26 mouse cellular contexts compared by ENCODE assay signal in genomic region chr5:90684994-90685393, GRCm38 (mm10). TPM values are rescaled to one million over a fixed set of nuclear protein-coding genes. Genes with fewer than 3 reads are reported as not detected.
DNase-seq lines count a peak whose midpoint lies in the region; ATAC-seq lines count a peak whose summit lies in the region.
"Had no signal": no experiment of that assay in that cellular context is flagged by ENCODE, and none has a peak within 500 bp of the region (broad histone marks: within the 10 kb centered on the region; RNA-seq: fewer than 3 reads in every experiment).

No protein-coding gene starts in this region.

- H3K9ac ChIP-seq in embryonic facial prominence, embryonic 14.5 days (ENCODE audit: low read depth, low read length), result no peak overlapping the region
- H3K9ac ChIP-seq: embryonic facial prominence, embryonic 13.5 days; forebrain, embryonic 12.5 days had no signal

- no peaks in the 10 kb centered on the region for H3K9me3 ChIP-seq in embryonic facial prominence, embryonic 14.5 days (ENCODE audit: control insufficient read depth, low read length)
- 0 out of 2 replicates have a peak, but pooled peaks cover 2% of the 10 kb centered on the region for H3K9me3 ChIP-seq in embryonic facial prominence, embryonic 10.5 days
- H3K9me3 ChIP-seq: forebrain, embryonic 10.5 days; forebrain, embryonic 12.5 days; G1E had no signal

- H3K27me3 ChIP-seq in embryonic facial prominence, embryonic 14.5 days (replicated peaks; ENCODE audit: control insufficient read depth, insufficient read depth, low read length), result no peaks in the 10 kb centered on the region
- no peaks in the 10 kb centered on the region for H3K27me3 ChIP-seq in embryonic facial prominence, embryonic 10.5 days (replicated peaks; ENCODE audit: low read depth, poor library complexity, severe bottlenecking)
- H3K27me3 ChIP-seq: CH12.LX; embryonic facial prominence, embryonic 13.5 days; forebrain, embryonic 12.5 days; Patski had no signal

- WGBS in embryonic facial prominence, embryonic 14.5 days, result 33% methylated on average over 4 of the region's 4 CpGs
- 43% methylated on average over 4 of the region's 4 CpGs for WGBS in embryonic facial prominence, embryonic 10.5 days

- H3K4me3 ChIP-seq in embryonic facial prominence, embryonic 14.5 days (ENCODE audit: low read depth, low read length), result no peak overlapping the region
- H3K4me3 ChIP-seq in embryonic facial prominence, embryonic 10.5 days, result no peak overlapping the region
- H3K4me3 ChIP-seq: embryonic facial prominence, embryonic 13.5 days; erythroblast, embryonic 14.5 days; forebrain, embryonic 10.5 days; forebrain, embryonic 12.5 days had no signal

- no peak overlapping the region for H3K27ac ChIP-seq in embryonic facial prominence, embryonic 14.5 days (replicated peaks; ENCODE audit: low read depth, low read length)
- no peak overlapping the region for H3K27ac ChIP-seq in embryonic facial prominence, embryonic 10.5 days (replicated peaks)
- H3K27ac ChIP-seq: embryonic facial prominence, embryonic 13.5 days; forebrain, embryonic 10.5 days; forebrain, embryonic 12.5 days had no signal

- H3K36me3 ChIP-seq in embryonic facial prominence, embryonic 14.5 days (ENCODE audit: control insufficient read depth, insufficient read depth, low read length), result no peaks in the 10 kb centered on the region
- no peaks in the 10 kb centered on the region for H3K36me3 ChIP-seq in embryonic facial prominence, embryonic 10.5 days (replicated peaks)
- H3K36me3 ChIP-seq: embryonic facial prominence, embryonic 13.5 days; forebrain, embryonic 10.5 days; forebrain, embryonic 12.5 days; G1E had no signal

- no peak overlapping the region for H3K4me2 ChIP-seq in embryonic facial prominence, embryonic 14.5 days (ENCODE audit: low read depth, low read length)
- H3K4me2 ChIP-seq: embryonic facial prominence, embryonic 13.5 days; forebrain, embryonic 12.5 days had no signal

- ATAC-seq in embryonic facial prominence, embryonic 14.5 days (ENCODE audit: low read depth), result peak; percentile 79; the same call in 1 of the 2 replicates
- ATAC-seq: activated CD4-positive, CD25-positive, alpha-beta regulatory T cell, adult 4 months; CD4-positive, CD25-positive, alpha-beta regulatory T cell, adult 4 months; forebrain, embryonic 14.5 days; forebrain, embryonic 16.5 days; Patski had no signal

- peak; percentile 31 to 51 for DNase-seq in cerebellum, postnatal 10 days
- DNase-seq in cerebellum, adult 8-10 months, result no peak
- DNase-seq in embryonic facial prominence, embryonic 14.5 days (ENCODE audit: low spot score), result peak; percentile 29
- DNase-seq in embryonic facial prominence, embryonic 10.5 days (ENCODE audit: low spot score), result no peak
- peak; percentile 7 for DNase-seq in kidney, adult 9 months
- DNase-seq in kidney, postnatal 4 days, result no peak
- peak; percentile 65 for DNase-seq in retina, postnatal 1 day
- DNase-seq in gastrocnemius, postnatal 10 days, result no peak
- DNase-seq: adrenal gland, adult 8-10 months; adrenal gland, postnatal 14 days; adrenal gland, postnatal 36 days; B cell, adult 2 months; cerebellum, adult 11-12 months; cerebellum, adult 9-10 months; cerebellum, postnatal 25 days had no signal

- no peaks in the 10 kb centered on the region for H3K4me1 ChIP-seq in embryonic facial prominence, embryonic 14.5 days (ENCODE audit: control insufficient read depth, insufficient read depth, low read length)
- peaks cover 5% of the 10 kb centered on the region; the same call in 1 of the 2 replicates for H3K4me1 ChIP-seq in embryonic facial prominence, embryonic 10.5 days
- H3K4me1 ChIP-seq: forebrain, embryonic 12.5 days had no signal

RNA-seq across cellular contexts. Expression of gene Rassf6, which starts 44.5 kb away (rescaled TPM):
- polyA plus RNA-seq in embryonic facial prominence, embryonic 14.5 days (2014; fragmentation: Nextera tagmentation; extraction: Ambion mirVana), result 2.0 and 2.1 TPM in 2 replicates
- polyA plus RNA-seq in embryonic facial prominence, embryonic 10.5 days (2016; fragmentation: Nextera tagmentation; extraction: Ambion mirVana), result 0.30 and 0.40 TPM in 2 replicates
- total RNA-seq in gastrocnemius, postnatal 10 days (2021), result not detected
- total RNA-seq: G1E had no signal
- polyA plus RNA-seq: erythroblast, embryonic 14.5 days; G1E had no signal

Comparison
In these comparisons a context has a peak if more than half of its experiments do, and no peak if none do; other contexts are left out.
1. DNase-seq: peak in cerebellum, postnatal 10 days (2 of 2), embryonic facial prominence, embryonic 14.5 days (single experiment), kidney, adult 9 months (single experiment) and retina, postnatal 1 day (single experiment); none in cerebellum, adult 8-10 months (single experiment), embryonic facial prominence, embryonic 10.5 days (single experiment), kidney, postnatal 4 days (0 of 2) and gastrocnemius, postnatal 10 days (single experiment).